Mouse (Mus musculus) cerebellum, adult 8-10 months (tissue): Measurements from ENCODE around the gene Xirp1.

Experiments used
- DNase-seq: peaks from one replicate; pipeline ENCODE4 v3.0.0; 2022

Xirp1 gene

DNA sequence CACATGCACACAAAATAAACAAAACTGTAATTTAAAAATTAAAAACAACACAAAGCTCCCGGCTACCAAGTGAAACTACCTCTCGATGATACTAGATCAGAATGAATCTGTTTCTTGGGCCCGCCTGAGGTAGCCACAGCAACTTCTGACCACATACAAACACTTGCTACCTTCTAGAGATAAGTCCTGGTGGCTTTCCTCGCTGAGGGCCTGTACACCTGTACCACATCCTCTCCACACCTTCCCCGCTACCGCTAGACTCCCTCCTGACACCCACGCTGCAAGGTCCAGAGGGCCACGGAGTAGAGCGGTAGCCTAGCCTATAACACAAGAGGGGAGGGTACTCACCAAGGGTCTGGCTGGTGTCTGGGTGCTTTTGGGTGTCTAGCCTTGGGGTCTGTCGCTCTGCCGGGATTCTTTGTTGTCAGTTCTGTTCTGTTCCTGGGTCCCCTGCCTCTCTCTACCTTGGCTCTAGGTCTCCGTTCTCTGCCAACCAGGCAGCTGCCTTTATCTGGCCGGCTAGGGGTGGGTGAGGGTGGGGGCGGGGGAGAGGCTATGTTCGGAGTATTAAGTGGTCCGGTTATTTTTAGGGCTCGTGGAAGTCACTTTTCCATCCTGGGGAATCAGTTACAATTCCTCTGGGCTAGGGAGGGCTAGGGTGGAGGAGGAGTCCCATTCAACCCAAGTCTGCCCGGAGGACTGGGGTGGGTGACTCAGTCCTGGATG, at the start of gene Xirp1:
Xirp1 (minus strand) TSS at position 513 of the 726 bp plus-strand sequence.
- no peak for DNase-seq

DNA sequence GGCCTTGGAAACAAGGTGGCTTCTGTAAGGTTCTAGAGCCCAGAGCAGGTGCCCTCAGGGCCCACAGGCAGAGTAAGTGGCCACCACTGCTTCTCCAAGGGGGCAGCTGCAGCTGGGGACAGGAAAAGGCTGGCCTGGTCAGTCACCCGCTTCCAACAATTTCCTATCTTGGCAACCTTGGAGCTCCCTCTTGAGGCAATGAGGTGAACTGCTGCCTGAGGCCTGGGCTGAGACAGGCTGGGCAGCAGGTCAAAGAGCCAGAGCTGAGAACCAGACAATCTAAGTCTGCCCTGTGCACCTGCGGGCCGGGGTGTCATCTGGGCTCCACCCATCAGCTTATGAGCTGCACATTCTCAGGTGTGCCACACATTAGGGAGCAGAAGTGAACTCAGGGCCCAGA, 49.8 kb upstream of the Xirp1 start:
- peak; percentile 85 for DNase-seq

DNA sequence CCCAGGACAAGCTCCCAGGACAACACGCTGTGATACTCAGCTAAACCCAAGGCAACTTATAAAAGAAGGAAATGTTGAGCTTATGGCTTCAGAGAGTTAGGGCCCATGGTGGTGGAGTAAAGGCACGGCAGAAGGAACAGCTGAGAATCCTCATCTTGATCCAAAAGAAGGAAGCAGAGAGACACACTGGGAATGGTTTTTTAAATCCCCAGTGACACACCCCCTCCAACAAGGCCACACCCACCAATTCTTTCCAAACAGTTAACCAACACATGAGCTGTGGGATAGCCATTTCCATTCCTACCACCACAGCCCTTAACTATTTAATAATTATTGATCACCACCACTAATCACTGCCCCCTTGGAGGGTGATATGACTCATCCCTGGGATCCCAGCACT, 47.9 kb upstream of the Xirp1 start:
- DNase-seq = no peak

DNA sequence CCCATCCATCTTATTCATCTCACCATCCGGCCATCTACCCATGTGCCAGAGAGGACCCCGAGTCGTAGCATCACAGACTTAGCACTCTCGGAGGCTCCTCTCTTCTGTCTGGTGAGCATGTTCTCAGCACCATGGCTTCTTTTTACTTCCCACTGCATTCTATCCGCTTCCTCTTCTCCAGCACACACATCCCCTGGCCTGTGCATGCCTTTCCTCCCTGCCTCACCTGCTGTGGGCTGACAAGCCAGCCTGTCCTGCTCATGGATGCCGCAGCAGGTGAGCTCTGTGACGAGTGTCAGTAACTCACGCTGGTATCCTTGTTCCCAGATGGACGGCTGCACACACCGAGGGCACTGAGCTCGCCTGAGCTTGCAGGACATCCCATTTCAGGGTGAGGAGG, 46.4 kb upstream of the Xirp1 start, which contains the start of gene Cx3cr1:
Cx3cr1 (minus strand) TSS at position 101 of the 400 bp plus-strand sequence.
- no peak for DNase-seq

DNA sequence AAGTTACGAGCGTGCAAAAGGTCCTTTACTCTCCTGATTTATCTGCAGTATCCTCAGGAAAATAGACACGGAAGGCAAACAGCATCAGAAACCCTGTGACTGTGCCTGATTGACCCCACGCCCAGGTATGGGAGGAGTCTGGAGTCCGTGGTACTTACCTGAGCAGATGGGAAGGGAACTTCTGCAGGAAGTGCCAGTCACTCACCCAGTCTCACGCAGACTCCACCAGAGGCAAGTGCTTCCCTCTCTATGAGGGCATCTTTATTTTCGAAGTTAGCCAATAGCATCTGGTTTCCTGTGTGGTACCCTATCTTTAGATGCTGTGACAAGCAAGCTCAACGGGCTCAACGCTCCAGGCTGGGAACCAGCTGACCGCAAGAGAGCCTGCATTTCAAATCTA, 44.6 kb upstream of the Xirp1 start:
- DNase-seq = no peak

DNA sequence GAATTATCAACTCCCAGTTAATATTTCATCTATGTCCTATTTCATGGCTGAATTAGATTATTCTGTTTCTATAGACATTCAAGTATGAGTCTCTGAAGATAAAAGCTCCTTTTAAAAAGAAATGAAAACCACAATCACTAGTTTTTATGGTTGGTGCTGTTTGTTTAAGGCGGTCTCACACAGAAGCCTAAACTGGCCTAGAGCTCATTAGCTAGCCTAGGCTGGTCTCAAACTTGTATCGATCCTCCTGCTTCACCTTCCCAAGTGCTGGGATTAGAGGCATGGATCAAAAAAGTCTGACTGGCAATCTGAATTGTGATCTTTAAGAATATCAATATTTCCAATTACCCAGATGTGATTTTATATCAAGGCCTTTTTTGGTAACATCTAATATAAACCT, 44.2 kb upstream of the Xirp1 start:
- DNase-seq = no peak

DNA sequence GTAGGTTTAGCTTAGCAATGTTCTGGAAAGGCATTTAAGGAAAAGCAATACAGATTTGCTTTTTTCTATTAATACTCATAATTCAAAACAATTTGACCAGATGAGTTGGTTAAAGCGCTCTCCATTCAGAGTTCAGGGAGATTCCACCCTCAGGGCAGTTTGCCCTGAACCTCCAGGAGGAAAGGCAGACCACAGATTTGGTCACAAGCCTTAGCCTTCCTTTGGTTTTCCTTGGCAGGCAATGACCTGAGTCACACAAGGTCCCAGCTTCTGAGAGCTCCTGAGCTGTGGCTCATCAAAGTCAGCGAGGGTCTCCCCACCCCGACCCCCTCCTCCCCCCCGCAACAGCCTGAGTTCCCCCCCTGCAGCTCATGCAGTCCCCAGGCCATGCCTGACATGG, 40.9 kb upstream of the Xirp1 start:
- no peak for DNase-seq

DNA sequence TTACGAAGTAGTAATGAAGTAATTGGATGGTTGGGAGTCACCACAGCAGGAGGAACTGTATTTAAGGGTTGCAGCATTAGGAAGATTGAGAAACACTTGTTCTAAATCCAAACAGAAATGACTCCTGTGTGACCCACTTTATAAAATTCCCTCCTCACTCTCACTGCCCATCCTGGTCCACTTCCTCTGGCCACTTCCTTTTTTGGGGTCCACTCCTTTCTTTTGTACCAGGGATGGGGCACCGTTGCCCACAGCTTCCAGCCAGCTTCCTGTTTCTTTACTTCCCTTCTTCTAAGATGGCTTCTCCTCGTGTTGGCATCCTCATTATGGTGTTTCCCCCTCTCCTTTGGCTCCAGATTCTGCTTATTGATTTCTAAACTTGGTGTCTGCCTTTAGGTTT, 35.3 kb upstream of the Xirp1 start:
- DNase-seq = no peak

DNA sequence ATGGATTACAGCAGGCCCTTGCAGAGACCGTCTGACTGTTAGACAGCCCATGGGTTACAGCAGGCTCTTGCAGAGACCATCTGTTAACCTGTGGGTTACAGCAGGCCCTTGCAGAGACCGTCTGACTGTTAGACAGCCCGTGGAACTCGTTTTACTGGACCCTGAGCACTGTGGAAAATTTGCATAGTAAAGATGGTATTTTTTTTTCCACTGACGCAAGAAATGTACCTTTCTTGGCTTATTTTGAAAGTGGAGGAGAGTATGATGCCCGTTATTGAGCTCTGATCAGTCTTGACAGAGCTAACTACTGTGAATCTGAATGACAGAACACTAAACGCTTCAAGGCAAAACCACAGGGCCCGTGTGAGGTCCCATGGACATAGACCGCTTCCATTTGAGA, 32.8 kb upstream of the Xirp1 start:
- DNase-seq = no peak

DNA sequence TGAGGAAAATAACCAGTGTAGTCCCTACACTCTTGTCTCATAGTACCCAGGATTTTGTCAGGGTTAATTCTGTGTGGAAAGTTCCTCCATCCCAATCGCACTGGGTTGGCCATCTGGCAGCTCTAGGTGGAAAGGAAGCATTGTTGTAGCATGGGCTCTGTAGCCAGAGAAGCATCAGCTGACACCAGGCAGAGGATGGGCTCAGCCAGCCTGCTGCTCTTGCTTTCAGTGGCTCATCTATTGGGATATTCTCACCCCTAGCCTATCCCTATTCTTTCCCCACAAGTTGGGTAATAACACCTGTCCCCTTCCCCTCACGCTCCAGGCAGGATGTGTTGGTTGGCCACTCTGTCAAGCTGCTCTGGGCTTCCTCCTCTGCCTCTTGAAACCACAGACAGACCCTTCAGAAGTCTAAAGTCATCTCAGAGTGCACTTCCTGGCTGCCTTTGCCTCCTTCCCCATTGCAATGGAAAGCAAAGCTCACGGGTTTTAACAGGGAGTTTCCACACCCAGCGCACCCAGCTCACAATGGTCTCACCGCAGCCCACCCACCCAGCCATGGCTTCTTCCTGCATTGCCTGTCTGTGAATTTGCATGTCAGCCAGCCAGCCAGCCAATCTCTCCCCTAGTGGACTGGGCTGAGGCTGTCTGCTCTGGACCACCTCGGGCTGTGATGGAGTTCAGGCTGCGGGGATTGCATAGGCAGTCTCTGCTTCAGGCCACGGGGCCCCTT, 31.3 kb upstream of the Xirp1 start:
- no peak for DNase-seq

DNA sequence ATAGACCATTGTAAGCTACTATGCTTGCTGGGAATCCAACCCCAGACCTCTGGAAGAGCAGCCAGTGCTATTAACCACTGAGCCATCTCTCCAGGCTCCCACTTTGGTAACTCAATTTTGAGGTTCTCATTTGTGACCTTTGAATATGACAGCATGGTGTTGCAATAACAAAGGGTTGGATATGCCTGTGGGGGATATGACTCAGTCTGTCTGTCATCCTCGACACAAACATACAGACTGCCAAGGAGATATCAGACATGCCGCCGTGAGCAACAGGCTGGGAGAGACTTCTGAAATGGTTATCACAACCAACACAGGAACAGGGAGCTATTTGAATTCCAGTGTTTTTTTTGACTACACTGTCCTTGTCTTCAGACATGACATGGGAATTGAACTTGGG, 26.0 kb upstream of the Xirp1 start:
- no peak for DNase-seq

DNA sequence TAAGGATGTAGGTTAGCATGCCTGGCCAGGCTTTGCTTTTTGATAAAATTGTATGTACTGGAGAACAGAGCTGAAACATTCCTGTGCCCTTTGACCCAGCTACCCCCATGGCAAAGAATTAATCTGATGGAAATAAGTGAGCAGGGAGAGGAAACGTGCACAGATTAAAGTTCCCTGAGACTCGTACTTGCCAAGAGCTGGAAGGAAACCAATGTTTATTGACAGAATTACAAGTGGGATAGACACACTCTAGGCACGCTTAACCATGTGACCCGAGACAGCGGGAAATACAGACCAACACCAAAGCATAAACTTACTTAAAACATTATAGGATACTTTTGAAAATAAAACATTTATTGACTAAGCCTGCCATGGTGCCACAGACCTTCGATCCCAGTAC, 25.1 kb upstream of the Xirp1 start:
- DNase-seq = no peak

DNA sequence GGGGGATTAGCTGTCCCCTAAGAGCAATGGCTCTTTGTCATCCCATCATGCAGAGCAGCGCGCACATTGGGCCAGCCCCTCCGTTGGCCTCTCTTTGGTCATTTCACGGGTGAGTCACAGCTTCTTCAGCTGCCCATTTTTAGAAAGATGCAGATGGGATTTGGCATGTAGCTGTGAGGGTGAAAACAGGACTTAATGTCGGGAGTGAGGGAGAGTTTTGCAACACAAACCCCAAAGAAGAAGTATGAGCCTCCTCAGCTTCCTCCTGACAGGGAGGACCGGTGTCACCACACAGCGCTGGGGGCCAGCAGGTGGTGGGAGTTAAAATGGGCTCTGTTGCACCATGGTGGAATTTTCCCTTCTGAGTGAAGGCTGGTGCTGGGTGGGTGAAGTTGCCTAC, 19.7 kb upstream of the Xirp1 start:
- no peak for DNase-seq

DNA sequence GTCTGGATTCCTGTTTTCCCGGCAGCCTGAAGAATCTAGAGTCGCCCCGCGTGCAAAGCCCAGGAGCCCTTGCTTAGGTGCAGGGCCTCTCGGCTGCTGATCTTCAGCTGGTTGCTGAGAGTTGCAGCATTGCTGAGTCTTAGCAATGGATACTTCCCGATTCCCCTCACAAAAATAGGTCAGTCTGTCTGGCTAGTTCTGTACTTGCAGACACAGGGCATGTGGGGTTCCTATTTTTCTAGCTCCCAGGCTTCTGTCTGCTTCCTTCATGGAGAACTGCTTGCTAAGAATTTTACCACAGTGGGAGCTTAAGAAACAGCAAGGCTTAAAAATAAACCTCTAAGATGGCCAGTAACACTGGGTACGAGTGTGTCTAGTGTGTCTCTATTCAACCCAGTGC, 14.0 kb upstream of the Xirp1 start:
- no peak for DNase-seq

DNA sequence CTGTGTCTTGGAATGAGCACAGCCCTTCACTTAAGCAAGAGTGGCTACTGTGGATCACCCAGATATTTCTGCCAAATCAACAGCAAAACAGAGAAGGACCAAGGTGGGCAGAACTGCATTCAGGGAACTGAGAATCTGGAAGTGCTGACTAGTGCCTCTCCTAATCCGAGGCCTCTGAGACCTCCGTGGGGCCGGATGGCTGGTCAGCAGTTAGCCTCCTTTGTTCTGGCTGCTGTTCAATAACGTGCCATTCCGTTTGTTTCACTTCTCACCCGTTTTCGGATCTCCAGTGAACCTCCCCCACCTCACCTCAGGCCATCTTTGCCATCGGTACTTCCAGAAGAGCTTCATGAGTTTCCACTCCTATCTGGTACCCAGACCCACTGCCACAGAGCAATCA, 11.0 kb upstream of the Xirp1 start:
- DNase-seq = no peak

DNA sequence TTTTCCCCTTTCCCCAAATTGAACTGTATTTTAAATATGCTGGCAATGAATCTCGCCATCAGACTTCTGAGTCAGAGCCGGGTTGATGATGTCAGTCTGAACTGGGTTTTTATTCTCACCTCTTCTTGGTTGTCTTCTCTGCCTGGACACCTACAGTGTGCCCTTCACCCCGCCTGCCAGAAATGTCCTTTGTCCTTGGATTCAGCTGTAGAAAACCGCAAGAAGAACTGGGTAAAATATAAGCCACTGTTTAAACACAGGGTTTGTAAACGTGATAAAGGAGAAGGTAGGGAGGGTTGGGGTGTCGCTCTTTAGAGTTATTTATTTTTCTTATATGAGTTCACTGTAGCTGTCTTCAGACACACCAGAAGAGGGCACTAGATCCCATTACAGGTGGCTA, 9.3 kb upstream of the Xirp1 start:
- DNase-seq = no peak

DNA sequence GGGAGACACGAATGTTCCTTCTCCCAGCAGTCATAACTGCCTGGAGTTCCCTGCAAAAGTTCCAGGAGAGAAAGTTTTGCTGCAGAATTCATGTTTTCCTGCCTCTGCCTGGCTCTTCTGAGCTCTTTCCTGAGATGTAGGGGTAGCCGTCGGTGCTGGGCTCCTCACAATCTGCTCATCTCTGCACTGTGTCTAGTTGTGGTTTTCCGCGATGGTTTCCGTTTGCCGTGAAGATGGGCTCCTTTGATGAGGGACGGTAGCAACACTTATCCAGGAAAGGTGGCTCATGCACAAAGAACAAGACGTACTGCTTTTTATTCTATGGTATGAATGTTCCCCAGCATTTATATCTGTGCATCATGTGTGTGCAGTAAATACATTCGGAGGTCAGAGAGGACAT, 7.0 kb upstream of the Xirp1 start:
- DNase-seq = no peak

DNA sequence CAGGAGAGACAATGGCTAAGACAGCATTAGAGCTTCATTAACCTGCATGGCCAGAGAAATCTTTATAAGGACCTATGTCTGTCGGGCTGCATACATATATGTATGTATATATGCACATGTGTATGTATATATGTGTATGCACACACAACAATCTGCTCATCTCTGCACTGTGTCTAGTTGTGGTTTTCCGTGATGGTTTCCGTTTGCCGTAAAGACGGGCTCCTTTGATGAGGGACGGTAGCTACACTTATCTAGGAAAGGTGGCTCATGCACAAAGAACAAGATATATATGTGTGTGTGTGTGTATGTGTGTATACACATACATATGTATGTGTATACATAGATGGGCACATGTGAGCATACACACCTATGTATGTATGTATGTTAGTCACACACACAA, 6.5 kb upstream of the Xirp1 start:
- DNase-seq = no peak

DNA sequence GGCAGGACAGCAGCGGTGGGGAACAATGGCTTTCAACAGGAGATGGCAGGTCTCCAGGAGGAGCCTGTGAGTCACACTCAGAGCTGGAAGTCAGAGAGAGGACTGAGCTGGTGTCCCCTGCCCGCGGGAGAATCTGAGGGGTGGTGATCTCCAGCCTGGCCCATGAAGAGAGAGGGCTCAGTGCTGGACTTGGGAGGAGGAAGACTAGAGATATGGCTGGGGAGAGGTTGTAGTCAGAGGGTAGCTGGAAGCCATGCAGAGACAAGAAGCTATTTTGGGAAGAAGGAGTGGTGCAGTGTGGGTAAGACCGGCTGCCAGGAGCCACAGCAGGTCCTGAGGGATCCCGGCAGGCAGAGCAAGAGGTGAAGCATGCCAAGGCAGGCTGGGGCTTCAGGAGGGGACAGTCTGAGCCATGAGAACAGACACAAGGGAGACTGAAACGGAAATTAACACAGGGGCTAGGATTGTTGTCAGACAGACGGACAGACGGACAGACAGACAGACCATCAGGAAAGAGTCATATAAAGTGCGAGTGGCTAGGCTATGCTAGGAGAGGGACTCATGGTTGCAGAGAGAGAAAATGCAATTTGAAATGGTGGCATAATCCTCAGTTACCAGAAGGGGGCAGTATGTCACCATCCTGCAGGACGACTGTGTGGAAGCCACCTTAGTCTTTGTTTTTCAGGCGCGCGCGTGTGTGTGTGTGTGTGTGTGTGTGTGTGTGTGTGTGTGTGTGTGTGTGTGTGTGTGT, 4.2 kb upstream of the Xirp1 start:
- peak; percentile 66 for DNase-seq

DNA sequence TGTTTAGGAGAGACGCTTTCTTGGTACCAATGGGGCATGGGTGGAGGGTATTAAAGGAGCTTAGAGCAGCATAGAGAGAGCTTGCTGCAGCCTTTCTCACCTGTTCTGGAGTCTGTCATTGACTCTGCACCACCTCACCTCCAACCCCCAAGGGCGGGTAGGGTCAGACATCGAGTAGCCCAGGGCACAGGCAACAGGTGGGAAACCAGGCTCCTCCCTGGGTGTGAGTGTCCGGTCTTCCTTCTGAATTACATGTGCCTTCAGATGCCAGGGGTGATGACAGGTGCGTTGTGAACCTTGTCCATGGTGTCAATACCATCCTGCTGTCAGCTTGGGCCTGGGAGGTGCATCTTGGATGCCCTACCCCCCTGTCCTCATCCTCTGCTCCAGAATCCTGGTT, 1.2 kb upstream of the Xirp1 start:
- no peak for DNase-seq

DNA sequence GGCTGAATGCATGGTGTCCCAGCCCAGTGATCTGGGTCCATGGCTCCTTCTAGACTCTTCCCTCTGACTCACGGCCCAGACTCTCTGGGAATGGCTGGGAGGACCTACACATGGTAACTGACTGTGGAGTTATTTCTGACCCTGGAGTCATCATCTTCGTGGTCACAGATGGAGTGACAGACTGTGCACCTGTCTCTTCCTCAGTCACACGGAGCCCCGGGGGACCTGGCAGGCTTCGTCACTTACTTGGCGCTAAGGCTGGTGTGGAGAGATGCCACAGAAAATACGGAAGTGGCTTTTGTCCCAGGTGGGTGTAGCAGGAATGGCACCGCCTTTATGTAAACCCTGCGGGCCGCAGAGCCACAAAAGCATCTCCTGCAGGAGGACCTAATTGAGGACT, 773 bp upstream of the Xirp1 start:
- peak; percentile 93 for DNase-seq

DNA sequence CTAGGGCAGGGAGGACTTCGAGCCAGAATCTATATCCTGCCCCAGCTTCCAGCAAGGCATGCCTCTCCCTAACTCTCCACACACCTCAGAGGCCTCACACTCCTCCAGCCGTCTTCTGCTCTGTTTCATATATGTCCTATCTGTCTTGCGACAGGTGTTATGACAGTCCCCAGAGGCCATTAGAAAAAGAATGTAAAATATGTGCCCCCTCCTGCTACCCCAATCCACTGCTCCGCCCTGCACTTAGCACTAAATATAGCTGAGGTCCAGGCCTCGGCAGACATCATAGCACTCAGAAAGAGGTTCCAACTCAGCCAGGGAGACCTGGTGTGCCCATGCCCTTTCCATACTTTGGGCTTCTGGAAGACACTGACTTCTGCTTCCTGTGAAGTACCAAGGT, 2.2 kb downstream of the Xirp1 start:
- DNase-seq = no peak

DNA sequence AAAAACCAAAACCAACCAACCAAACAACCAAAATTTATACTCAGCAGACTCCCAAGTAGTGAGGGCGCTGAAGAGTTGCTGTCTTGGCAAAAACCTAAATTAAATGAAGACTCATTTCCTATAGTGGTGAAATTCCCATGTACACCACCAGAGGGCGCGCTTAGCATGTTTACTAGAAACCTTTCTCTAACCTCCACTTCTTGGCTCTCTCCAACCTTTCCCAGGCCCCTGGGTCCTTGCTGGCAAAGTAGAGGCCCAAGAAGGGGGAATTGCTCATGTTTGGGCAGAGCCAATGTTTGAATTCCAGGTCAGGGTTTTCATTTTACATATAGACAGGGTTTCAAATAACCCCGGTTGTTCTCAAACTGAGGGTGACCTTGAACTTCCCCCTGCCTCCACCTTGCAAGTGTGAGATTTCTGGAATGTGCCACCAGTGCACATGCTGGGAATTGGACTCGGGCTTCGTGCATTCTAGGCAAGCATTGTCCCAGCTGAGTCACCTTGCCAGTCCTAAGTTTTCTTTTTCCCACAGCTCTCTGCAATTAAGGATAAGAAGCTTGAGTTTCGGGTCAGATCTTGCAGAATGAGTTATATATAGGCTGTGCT, 3.0 kb downstream of the Xirp1 start:
- DNase-seq = peak; percentile 79

DNA sequence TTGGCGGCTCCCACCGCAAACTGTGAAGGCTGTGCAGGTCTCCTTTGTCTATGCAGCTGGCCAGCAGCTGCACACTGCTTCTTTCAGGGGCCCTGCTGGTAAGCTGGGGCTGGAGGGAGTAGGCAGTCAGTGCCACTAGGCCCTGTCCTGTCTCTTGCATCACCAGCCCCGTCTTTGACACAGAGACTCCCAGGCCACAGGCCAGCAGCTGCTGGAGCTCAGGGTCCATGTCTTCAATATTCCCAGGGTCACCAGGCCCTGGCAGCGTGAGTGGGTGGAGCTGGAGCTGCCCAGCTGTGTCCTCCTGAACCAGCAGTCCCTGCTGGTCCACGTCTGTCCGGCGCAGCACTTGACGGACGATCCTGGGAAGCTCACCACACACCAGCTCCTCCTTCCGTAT, 6.4 kb downstream of the Xirp1 start:
- no peak for DNase-seq
